Mouse (Mus musculus) heart, adult 2 months (tissue): ENCODE results near the gene Ms4a6d.
"Not testable (repeated sequence)": the region's sequence is repeated elsewhere in the genome, so short reads cannot be mapped to it uniquely, and the experiment has no call there.

ENCODE experiments used
- CTCF ChIP-seq: fragments of 200-600 bp; IDR thresholded peaks from 2 replicates; pipeline ENCODE4 v1.8.1; 2022; ENCODE audit warnings: antibody characterized with exemption, mild to moderate bottlenecking, moderate library complexity
- EP300 ChIP-seq: fragments of 200-500 bp; IDR thresholded peaks from 2 replicates; pipeline ENCODE4 v1.6.1; 2011; ENCODE audit warnings: low read depth, low read length, control low read depth; ENCODE audit not compliant: insufficient read depth
- POLR2A ChIP-seq: fragments of 200-500 bp; IDR thresholded peaks from 2 replicates; pipeline ENCODE4 v1.6.1; 2011; ENCODE audit warnings: mild to moderate bottlenecking, low read depth, low read length, control low read depth; ENCODE audit not compliant: insufficient read depth

DNA sequence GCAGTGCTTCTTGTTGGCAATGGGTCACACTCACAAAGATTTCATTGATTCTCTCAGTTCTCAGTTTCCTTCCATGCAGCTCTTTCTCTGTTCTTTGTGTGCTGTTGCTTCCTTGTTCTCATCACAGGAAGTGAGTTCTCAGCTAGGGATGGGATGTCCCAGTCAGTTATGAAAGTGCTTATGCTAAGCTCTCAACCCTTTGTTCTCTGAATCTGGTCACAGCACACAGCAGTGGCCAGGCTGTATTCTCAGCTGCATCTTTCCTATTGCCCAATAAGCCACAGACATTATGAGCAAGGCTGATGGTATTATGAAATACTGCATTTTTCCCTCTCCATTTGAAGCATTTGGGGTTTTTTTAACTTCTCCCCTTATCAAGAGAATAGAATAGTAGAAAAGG lies 45.1 kb downstream of the Ms4a6d start:
- not testable (repeated sequence) for TF ChIP-seq CTCF, POLR2A, EP300
